Mouse (Mus musculus): ENCODE measurements around the gene Ptrh1. TPM values are rescaled to one million over a fixed set of nuclear protein-coding genes. Genes with fewer than 3 reads are reported as not detected.

The Ptrh1 gene
- total RNA-seq, 1 experiment = 20.9 TPM

GRCm38 (mm10) chr2:32823579-32824154 is 48.1 kb downstream of the Ptrh1 start:
- Histone ChIP-seq H3K4me3 (ENCODE audit: insufficient read depth in 1 of 2, low read depth in 1 of 2, low read length in 2 of 2, poor library complexity in 1 of 2, severe bottlenecking in 1 of 2) (no peak overlapping the region), H3K9ac (ENCODE audit: insufficient read depth, low read depth, low read length, poor library complexity, severe bottlenecking) (no peak overlapping the region), H3K36me3 (ENCODE audit: control insufficient read depth, insufficient read depth, low read length, poor library complexity, severe bottlenecking) (no peaks in the 10 kb centered on the region; the same call in 1 of the 2 replicates), H3K27ac (ENCODE audit: insufficient read depth, low read depth, low read length, poor library complexity, severe bottlenecking) (no peak overlapping the region), H3K4me1 (ENCODE audit: control insufficient read depth in 2 of 2, insufficient read depth in 2 of 2, low read length in 2 of 2, poor library complexity in 1 of 2) (no peaks in the 10 kb centered on the region), H3K9me3 (ENCODE audit: control insufficient read depth, insufficient read depth, low read depth, low read length) (no peaks in the 10 kb centered on the region)
- TF ChIP-seq CHD2 (IDR thresholded peaks at IDR 0.05; ENCODE audit: low read depth, low read length) = no peak
- TF ChIP-seq HCFC1 (IDR thresholded peaks at IDR 0.05; ENCODE audit: borderline replicate concordance, insufficient read depth, low read length) = no peak
- no peak for TF ChIP-seq ZNF384 (IDR thresholded peaks at IDR 0.05; ENCODE audit: low read depth, low read length)
- no peak for TF ChIP-seq ZC3H11A (IDR thresholded peaks at IDR 0.05; ENCODE audit: borderline replicate concordance, low read depth, low read length)
- TF ChIP-seq MAFK (IDR thresholded peaks at IDR 0.05; ENCODE audit: insufficient read depth, low read depth, low read length) = no peak
- DNase-seq (ENCODE audit: low read depth, low spot score) = no peak
- in situ Hi-C loops (cut with MboI; ENCODE audit: low sequenced_read_pairs in 2 of 2, unreplicated experiment in 2 of 2) = no loop called here

GRCm38 (mm10) chr2:32824181-32824580 is 48.6 kb downstream of the Ptrh1 start:
- in situ Hi-C loops (cut with MboI; ENCODE audit: low sequenced_read_pairs in 2 of 2, unreplicated experiment in 2 of 2) = no loop called here
- TF ChIP-seq MAFK (IDR thresholded peaks at IDR 0.05; ENCODE audit: insufficient read depth, low read depth, low read length) (no peak), ZC3H11A (IDR thresholded peaks at IDR 0.05; ENCODE audit: borderline replicate concordance, low read depth, low read length) (no peak), HCFC1 (IDR thresholded peaks at IDR 0.05; ENCODE audit: borderline replicate concordance, insufficient read depth, low read length) (no peak), ZNF384 (IDR thresholded peaks at IDR 0.05; ENCODE audit: low read depth, low read length) (no peak)
- Histone ChIP-seq H3K36me3 (ENCODE audit: control insufficient read depth, insufficient read depth, low read length, poor library complexity, severe bottlenecking) (no peaks in the 10 kb centered on the region; the same call in 1 of the 2 replicates), H3K9ac (ENCODE audit: insufficient read depth, low read depth, low read length, poor library complexity, severe bottlenecking) (no peak overlapping the region), H3K4me1 (ENCODE audit: control insufficient read depth in 2 of 2, insufficient read depth in 2 of 2, low read length in 2 of 2, poor library complexity in 1 of 2) (no peaks in the 10 kb centered on the region), H3K9me3 (ENCODE audit: control insufficient read depth, insufficient read depth, low read depth, low read length) (no peaks in the 10 kb centered on the region), H3K27ac (ENCODE audit: insufficient read depth, low read depth, low read length, poor library complexity, severe bottlenecking) (no peak overlapping the region), H3K4me3 (ENCODE audit: insufficient read depth in 1 of 2, low read depth in 1 of 2, low read length in 2 of 2, poor library complexity in 1 of 2, severe bottlenecking in 1 of 2) (no peak overlapping the region)
- DNase-seq (ENCODE audit: low read depth, low spot score) = no peak

GRCm38 (mm10) chr2:32824778-32825177 is 49.2 kb downstream of the Ptrh1 start:
- in situ Hi-C loops (cut with MboI; ENCODE audit: low sequenced_read_pairs in 2 of 2, unreplicated experiment in 2 of 2) = no loop called here
- H3K36me3 ChIP-seq (ENCODE audit: control insufficient read depth, insufficient read depth, low read length, poor library complexity, severe bottlenecking) = no peaks in the 10 kb centered on the region; the same call in 1 of the 2 replicates
- no peak overlapping the region for H3K9ac ChIP-seq (ENCODE audit: insufficient read depth, low read depth, low read length, poor library complexity, severe bottlenecking)
- DNase-seq (ENCODE audit: low read depth, low spot score) = no peak
- H3K4me3 ChIP-seq (ENCODE audit: insufficient read depth in 1 of 2, low read depth in 1 of 2, low read length in 2 of 2, poor library complexity in 1 of 2, severe bottlenecking in 1 of 2) = no peak overlapping the region
- H3K27ac ChIP-seq (ENCODE audit: insufficient read depth, low read depth, low read length, poor library complexity, severe bottlenecking) = no peak overlapping the region
- H3K9me3 ChIP-seq (ENCODE audit: control insufficient read depth, insufficient read depth, low read depth, low read length) = no peaks in the 10 kb centered on the region
- no peaks in the 10 kb centered on the region for H3K4me1 ChIP-seq (ENCODE audit: control insufficient read depth in 2 of 2, insufficient read depth in 2 of 2, low read length in 2 of 2, poor library complexity in 1 of 2)
- TF ChIP-seq CHD2 (IDR thresholded peaks at IDR 0.05; ENCODE audit: low read depth, low read length) (no peak), ZC3H11A (IDR thresholded peaks at IDR 0.05; ENCODE audit: borderline replicate concordance, low read depth, low read length) (no peak), MAFK (IDR thresholded peaks at IDR 0.05; ENCODE audit: insufficient read depth, low read depth, low read length) (no peak), ZNF384 (IDR thresholded peaks at IDR 0.05; ENCODE audit: low read depth, low read length) (no peak)

DNA sequence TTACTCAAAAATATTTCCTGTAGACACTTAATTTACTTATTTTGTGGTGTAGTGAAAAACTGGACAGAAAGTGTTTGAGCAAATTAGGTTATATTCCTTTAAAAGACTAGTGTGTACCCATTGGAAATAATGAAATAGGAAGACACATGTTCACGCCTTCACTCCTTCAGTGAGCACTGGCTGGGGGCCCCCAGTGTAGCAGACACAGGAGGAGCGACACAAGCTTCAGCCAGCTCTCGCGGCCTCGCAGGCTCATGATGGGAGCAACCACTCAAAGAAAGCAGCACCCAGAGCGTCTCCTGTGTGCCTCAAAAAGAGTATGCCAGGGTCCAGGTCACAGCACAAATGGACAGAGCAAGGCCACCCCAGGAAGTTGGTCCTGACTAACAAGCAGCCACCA is 50.2 kb downstream of the Ptrh1 start:
- in situ Hi-C loops (cut with MboI; ENCODE audit: low sequenced_read_pairs in 2 of 2, unreplicated experiment in 2 of 2) = no loop called here
- Histone ChIP-seq H3K4me1 (ENCODE audit: control insufficient read depth in 2 of 2, insufficient read depth in 2 of 2, low read length in 2 of 2, poor library complexity in 1 of 2) (no peaks in the 10 kb centered on the region), H3K27ac (ENCODE audit: insufficient read depth, low read depth, low read length, poor library complexity, severe bottlenecking) (no peak overlapping the region), H3K9ac (ENCODE audit: insufficient read depth, low read depth, low read length, poor library complexity, severe bottlenecking) (no peak overlapping the region), H3K9me3 (ENCODE audit: control insufficient read depth, insufficient read depth, low read depth, low read length) (no peaks in the 10 kb centered on the region), H3K36me3 (ENCODE audit: control insufficient read depth, insufficient read depth, low read length, poor library complexity, severe bottlenecking) (no peaks in the 10 kb centered on the region; the same call in 1 of the 2 replicates), H3K4me3 (ENCODE audit: insufficient read depth in 1 of 2, low read depth in 1 of 2, low read length in 2 of 2, poor library complexity in 1 of 2, severe bottlenecking in 1 of 2) (no peak overlapping the region)
- TF ChIP-seq ZNF384 (IDR thresholded peaks at IDR 0.05; ENCODE audit: low read depth, low read length) (no peak), CHD2 (IDR thresholded peaks at IDR 0.05; ENCODE audit: low read depth, low read length) (no peak), MAFK (IDR thresholded peaks at IDR 0.05; ENCODE audit: insufficient read depth, low read depth, low read length) (no peak), HCFC1 (IDR thresholded peaks at IDR 0.05; ENCODE audit: borderline replicate concordance, insufficient read depth, low read length) (no peak), ZC3H11A (IDR thresholded peaks at IDR 0.05; ENCODE audit: borderline replicate concordance, low read depth, low read length) (no peak)
- DNase-seq (ENCODE audit: low read depth, low spot score) = no peak

Other genes with a start within 250 kb of the Ptrh1 start
- 11.6 TPM in 2 replicates for gene Fam102a, start 240.5 kb upstream of the Ptrh1 start, total RNA-seq (2012; rRNA removed)
- 38.0 and 44.1 TPM in 2 replicates for gene Dpm2, start 204.9 kb upstream of the Ptrh1 start, total RNA-seq (2012; rRNA removed)
- 3.5 and 5.0 TPM in 2 replicates for gene Pip5kl1, start 201.0 kb upstream of the Ptrh1 start, total RNA-seq (2012; rRNA removed)
- gene 9430097D07Rik, start 200.1 kb upstream of the Ptrh1 start, total RNA-seq (2012; rRNA removed) = 0.37 and 0.71 TPM in 2 replicates
- 9.4 and 14.8 TPM in 2 replicates for gene St6galnac4, start 188.7 kb upstream of the Ptrh1 start, total RNA-seq (2012; rRNA removed)
- gene St6galnac6, start 176.1 kb upstream of the Ptrh1 start, total RNA-seq (2012; rRNA removed) = 18.0 and 27.2 TPM in 2 replicates
- 77.4 and 90.8 TPM in 2 replicates for gene Ak1, start 154.0 kb upstream of the Ptrh1 start, total RNA-seq (2012; rRNA removed)
- 18.3 and 36.8 TPM in 2 replicates for gene Eng, start 129.2 kb upstream of the Ptrh1 start, total RNA-seq (2012; rRNA removed)
- gene Fpgs, start 71.6 kb upstream of the Ptrh1 start, total RNA-seq (2012; rRNA removed) = 61.2 and 84.6 TPM in 2 replicates
- gene Cdk9, start 62.7 kb upstream of the Ptrh1 start, total RNA-seq (2012; rRNA removed) = 68.0 and 72.4 TPM in 2 replicates
- 1.7 and 1.8 TPM in 2 replicates for gene Sh2d3c, start 54.7 kb upstream of the Ptrh1 start, total RNA-seq (2012; rRNA removed)
- not detected in 2 replicates for gene 6330409D20Rik, start 34.8 kb upstream of the Ptrh1 start, total RNA-seq (2012; rRNA removed)
- 75.9 and 124 TPM in 2 replicates for gene Tor2a, start 18.6 kb upstream of the Ptrh1 start, total RNA-seq (2012; rRNA removed)
- gene Ttc16, start 153 bp upstream of the Ptrh1 start, total RNA-seq (2012; rRNA removed) = 0.94 and 2.2 TPM in 2 replicates
- gene Cfap157, start 8.6 kb downstream of the Ptrh1 start, total RNA-seq (2012; rRNA removed) = 0.32 TPM in 1 of 2 replicates, not detected in the other
- gene Stxbp1, start 71.5 kb downstream of the Ptrh1 start, total RNA-seq (2012; rRNA removed) = 4.0 and 6.6 TPM in 2 replicates
- 65.3 and 90.0 TPM in 2 replicates for gene Fam129b, start 100.3 kb downstream of the Ptrh1 start, total RNA-seq (2012; rRNA removed)
- 2,117 and 2,535 TPM in 2 replicates for gene Rpl12, start 185.8 kb downstream of the Ptrh1 start, total RNA-seq (2012; rRNA removed)
- gene Lrsam1, start 185.8 kb downstream of the Ptrh1 start, total RNA-seq (2012; rRNA removed) = 16.7 and 27.7 TPM in 2 replicates
- gene Slc2a8, start 206.3 kb downstream of the Ptrh1 start, total RNA-seq (2012; rRNA removed) = 25.7 and 77.9 TPM in 2 replicates